Mouse (Mus musculus): ENCODE results near the gene Il20.

Gene Il20

DNA sequence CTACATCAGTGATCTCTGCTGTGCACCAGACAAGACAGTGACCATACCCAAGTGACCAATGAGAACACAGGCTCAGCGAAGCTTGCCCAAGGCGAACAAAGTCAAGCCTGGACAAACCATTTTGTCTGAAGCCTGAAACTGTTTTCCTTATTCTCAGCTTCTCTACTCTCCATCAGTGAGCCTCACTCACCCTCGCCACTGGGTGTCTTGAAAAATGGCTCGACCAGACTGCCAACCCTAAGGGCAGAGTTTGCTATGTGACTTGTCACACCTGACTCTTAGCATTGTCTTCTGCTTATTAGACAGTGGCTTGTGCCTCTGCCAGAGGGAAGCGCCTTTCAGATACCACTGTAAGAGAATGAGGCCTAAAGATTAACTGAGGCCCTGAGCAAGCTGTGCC, 46.5 kb downstream of the Il20 start:
- DNase-seq, result peak in 1 of 2 experiments; percentile 15

DNA sequence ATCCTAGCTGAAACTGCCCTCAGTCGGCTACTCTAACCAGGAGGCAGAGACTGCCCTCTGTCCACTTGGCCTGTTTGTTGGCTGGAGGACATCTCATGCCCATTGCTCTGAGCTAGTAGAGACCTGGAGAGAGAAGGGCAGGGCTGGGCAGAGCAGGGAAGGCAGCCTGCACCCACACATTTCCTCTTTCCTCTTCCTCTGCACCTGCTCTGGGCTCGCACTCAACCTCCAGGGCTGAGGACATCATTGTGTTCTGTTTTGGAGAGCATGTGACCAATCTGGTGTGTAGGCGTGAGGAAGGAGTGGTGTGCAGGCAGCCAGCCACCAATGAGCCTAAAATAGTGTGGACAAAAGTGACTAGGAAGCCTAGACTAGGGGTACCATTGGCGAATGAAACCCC, 47.0 kb downstream of the Il20 start:
- peak; percentile 40 to 44 for DNase-seq

DNA sequence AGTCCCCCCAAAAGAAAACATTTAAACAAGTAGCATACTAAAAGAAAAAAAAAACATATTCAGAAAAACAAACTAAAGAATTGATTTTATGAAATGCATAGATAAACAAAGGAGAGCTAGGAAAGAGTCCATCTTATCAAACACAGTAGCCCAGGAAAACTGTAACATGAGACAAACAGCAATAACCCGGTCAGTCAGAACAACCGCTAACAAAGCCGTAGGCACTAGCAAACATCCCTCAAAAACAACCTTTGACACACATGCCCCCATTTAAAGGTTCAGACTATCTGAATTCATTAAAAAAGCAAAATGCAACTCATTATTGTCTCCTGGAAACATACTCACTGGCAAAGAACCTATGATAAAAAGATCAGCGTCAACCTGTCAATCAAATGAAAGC, 53.8 kb downstream of the Il20 start:
- DNase-seq, result no peak

All from cerebellum, postnatal 25 days (tissue).